Mouse (Mus musculus) liver, embryonic 14.5 days (tissue): Measurements from ENCODE around the gene AL731706.1.
A peak's percentile ranks its signal among the peaks of the same experiment; 100 is the strongest.

Experiments used
- CTCF ChIP-seq: IDR thresholded peaks from 2 replicates; pipeline ENCODE4 v1.5.1; 2016; ENCODE audit warnings: antibody characterized with exemption, low read depth, control low read depth
- EP300 ChIP-seq: IDR thresholded peaks from 2 replicates; pipeline ENCODE4 v1.6.1; 2016; ENCODE audit warnings: antibody characterized with exemption, low read depth

GRCm38 (mm10) chr2:136891068-136891950 lies at the start of gene AL731706.1, which contains the start of the genes Slx4ip and Mkks:
- peak; percentile 17; the same call in 1 of the 2 replicates for TF ChIP-seq CTCF
- TF ChIP-seq EP300, result no peak; the same call in 1 of the 2 replicates
